Mouse (Mus musculus) lung, postnatal 0 days (tissue): Measurements from ENCODE around the gene Sdcbp2.

ENCODE experiments used
- CTCF ChIP-seq: IDR thresholded peaks from 2 replicates; pipeline ENCODE4 v1.5.1; 2016; ENCODE audit warnings: antibody characterized with exemption, mild to moderate bottlenecking
- EP300 ChIP-seq: IDR thresholded peaks from 2 replicates; pipeline ENCODE4 v1.6.1; 2016; ENCODE audit warnings: antibody characterized with exemption, mild to moderate bottlenecking, control low read depth

DNA sequence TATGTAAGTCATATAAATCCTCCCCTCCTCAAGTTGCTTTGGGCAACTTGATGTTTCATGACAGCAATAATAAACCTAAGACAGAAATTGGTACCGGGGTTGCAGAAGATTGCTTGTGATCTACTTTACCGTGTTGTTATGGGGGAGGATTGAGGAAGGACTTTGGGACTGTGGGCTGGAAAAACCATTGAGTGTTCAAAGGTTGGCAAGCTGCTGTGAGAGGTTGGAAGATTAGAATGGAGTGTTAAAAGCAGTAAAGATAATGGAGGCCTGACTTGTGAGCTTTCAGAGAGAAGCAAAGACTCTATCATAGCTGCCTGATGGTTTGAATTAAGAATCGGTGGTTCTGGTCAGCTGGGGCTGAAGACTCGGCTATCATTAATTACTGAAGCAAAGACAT, 6.8 kb downstream of the Sdcbp2 start:
- TF ChIP-seq CTCF (no peak), EP300 (no peak)
